Mouse (Mus musculus) fibroblast of lung, adult 2 months (primary cell): ENCODE results near the gene Cd248.
A peak's percentile ranks its signal among the peaks of the same experiment; 100 is the strongest.

Experiments
- DNase-seq: peaks from one replicate; pipeline ENCODE4 v3.0.0-alpha.2; 2011; ENCODE audit warnings: low read depth

Cd248 gene

DNA sequence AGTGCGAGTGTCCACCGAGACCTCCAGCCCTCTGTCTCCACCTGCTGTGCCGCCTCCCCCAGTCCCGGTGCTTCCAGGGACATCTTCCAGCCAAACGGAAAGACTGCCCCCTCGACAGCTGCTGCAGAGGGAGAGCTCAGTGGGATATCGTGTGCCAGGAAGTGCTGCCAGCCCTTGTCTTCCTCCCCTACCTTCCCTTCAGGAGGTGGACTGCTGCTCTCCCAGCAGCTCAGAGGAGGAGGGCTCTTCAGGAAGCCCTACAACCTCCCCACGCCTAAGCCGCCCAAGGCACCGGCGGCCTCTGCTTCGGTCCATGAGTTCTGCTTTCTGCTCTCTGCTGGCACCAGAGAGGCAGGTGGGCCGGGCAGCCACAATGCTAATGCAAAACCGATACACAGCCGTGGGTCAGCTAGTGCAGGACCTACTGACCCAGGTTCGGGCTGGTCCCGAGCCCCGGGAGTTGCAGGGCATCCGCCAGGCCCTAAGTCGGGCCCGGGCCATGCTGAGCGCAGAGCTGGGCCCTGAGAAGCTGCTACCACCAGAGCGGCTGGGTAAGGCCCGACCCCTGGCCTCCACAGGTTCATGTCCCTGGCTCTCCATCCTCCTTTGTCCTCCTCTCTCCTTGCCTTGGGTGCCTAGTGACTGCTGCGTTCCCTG, 15.6 kb upstream of the Cd248 start:
- no peak for DNase-seq

- DNase-seq: no peak
These were observed 15.0 kb upstream of the Cd248 start for GRCm38 (mm10) chr19:5052853-5053252.

- no peak for DNase-seq
These were observed 14.0 kb upstream of the Cd248 start for GRCm38 (mm10) chr19:5053909-5054308.

- DNase-seq: no peak
These were observed 11.6 kb upstream of the Cd248 start for GRCm38 (mm10) chr19:5056251-5056650.

DNA sequence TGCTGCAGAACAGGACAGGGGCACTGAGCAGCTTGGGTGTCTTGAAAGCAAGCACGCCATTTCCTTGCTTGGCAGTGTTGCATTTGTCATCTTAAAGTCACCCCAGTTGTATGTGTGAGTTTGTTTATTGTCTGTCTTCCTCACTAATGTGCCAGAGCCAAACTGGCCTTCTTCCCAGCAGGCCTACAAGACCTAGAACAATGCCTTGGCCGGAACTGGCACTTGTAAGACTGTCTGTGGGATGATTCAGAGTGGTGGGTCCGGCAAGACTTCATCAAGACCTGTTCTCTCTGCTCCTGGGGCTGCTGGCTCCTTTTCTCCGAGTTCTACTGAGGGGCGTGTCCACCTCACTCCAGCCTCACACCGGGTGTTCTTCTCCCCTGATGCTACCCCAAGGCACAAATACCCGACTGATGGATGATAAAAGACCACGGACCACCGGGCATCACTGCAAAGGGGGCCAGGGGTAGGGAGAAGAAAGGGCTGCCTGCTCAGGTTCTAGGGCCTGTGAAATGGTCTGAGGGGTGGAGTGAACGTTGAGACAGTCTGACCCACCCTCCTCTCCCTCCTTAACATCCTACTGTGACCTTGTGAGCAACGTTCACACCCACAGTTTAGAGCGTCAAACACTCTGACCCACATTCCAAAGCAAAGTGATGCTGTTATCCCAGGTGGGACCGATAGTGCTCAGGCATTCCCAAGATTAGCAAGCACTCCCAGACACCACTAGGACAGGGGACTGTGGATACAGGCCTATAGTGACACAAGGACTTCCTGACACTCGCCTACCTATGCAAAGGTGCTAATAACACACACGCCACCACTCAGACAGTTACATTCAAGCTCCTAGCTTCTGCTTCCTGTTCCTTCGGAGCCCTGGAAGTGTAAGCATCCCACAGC, 9.8 kb upstream of the Cd248 start:
- no peak for DNase-seq

GRCm38 (mm10) chr19:5058801-5059771, 8.8 kb upstream of the Cd248 start:
- no peak for DNase-seq

DNA sequence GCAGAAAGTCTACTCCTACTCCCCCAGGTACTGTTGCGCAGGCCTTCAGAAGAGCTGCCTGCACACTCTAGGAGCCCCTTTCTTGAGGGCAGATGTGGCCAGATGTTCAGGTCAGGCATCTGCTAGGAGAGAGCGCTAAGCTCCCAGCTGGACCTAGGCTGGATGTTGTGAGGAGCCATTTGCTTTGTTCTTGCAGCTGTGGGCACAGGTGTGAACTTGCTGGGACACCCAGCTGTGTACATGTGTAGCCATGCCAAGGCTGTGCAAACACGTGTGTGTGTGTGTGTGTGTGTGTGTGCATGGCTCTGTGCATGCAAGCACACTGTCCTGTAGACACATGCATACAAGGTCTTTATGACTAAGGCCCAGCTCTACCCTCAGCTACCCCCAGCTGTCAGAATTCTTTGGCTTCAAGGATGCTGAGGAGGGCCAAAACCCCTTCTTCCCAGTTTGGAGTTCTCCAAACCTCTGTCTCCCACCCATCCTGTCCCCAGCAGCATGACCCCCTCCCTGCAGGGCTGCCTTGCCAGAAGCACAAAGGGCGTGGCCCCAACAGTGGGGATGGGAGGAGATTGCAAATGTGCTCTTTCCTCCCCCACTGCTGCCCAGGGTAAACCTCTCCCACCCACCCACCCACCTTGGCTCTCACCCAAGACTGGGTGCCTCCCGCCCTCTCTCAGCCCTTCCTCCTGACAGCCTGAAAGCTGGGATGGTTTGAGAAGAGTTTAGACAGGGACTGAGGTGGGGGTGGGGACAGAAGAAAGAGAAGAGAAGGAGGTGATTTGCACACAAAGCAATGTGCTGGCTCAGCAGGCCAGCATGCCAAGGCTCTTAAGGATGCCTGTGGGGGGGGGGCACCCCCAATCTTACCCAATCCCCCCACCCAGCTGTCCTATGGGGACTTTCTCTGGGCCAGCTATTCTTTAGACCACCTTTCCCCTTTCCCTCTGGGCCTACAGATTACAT, 7.2 kb upstream of the Cd248 start:
- DNase-seq: no peak

- DNase-seq: no peak
These were observed 5.8 kb upstream of the Cd248 start for GRCm38 (mm10) chr19:5062041-5062440.

DNA sequence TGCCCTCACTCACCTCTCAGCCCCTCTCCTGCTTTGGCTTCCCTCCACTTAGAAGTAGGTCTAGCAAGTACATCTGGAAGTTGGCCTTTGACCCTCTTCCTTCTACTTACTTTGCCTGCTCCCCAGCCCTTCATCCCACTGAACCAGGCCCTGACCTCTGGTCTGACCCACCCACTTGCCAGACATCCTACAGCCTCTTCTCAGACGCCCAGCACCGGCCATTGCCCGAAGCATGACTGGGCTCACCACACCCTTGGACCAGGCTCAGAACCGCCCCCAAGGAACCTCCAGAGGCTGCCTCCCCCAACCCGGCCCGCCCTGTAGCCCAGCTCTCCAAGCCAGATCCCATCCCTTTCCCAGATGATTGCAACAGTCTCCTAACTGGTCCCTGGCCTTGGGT, 5.4 kb upstream of the Cd248 start:
- DNase-seq: no peak

- no peak for DNase-seq
These were observed 2.8 kb upstream of the Cd248 start for GRCm38 (mm10) chr19:5065104-5065503.

GRCm38 (mm10) chr19:5067040-5067799, 658 bp upstream of the Cd248 start:
- no peak for DNase-seq

DNA sequence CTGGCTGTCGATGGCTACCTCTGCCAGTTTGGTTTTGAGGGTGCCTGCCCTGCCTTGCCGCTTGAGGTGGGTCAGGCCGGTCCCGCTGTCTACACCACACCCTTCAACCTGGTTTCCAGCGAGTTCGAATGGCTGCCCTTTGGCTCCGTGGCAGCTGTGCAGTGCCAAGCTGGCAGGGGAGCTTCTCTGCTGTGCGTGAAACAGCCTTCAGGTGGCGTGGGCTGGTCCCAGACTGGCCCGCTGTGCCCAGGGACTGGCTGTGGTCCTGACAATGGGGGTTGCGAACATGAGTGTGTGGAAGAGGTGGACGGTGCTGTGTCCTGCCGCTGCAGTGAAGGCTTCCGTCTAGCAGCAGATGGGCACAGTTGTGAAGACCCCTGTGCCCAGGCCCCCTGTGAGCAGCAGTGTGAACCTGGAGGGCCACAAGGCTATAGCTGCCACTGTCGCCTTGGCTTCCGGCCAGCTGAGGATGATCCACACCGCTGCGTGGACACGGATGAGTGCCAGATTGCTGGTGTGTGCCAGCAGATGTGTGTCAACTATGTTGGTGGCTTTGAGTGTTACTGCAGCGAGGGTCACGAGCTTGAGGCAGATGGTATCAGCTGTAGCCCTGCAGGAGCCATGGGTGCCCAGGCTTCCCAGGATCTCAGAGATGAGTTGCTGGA, 824 bp downstream of the Cd248 start:
- DNase-seq: no peak

DNA sequence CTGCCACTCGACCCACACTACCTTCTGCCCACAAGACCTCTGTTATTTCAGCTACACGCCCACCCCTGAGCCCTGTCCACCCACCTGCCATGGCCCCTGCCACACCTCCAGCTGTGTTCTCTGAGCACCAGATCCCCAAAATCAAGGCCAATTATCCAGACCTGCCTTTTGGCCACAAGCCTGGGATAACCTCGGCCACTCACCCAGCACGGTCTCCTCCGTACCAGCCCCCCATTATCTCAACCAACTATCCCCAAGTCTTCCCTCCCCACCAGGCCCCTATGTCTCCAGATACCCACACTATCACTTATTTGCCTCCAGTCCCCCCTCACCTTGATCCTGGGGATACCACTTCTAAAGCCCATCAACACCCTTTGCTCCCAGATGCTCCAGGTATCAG, 1.6 kb downstream of the Cd248 start:
- DNase-seq: no peak

DNA sequence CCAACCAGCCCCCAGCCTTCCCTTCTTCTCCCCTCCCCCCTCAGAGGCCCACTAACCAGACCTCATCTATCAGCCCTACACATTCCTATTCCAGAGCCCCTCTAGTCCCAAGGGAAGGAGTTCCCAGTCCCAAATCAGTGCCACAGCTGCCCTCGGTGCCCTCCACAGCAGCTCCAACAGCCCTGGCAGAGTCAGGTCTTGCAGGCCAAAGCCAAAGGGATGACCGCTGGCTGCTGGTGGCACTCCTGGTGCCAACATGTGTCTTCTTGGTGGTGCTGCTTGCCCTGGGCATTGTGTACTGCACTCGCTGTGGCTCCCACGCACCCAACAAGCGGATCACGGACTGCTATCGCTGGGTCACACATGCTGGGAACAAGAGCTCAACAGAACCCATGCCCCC, 2.1 kb downstream of the Cd248 start:
- no peak for DNase-seq

DNA sequence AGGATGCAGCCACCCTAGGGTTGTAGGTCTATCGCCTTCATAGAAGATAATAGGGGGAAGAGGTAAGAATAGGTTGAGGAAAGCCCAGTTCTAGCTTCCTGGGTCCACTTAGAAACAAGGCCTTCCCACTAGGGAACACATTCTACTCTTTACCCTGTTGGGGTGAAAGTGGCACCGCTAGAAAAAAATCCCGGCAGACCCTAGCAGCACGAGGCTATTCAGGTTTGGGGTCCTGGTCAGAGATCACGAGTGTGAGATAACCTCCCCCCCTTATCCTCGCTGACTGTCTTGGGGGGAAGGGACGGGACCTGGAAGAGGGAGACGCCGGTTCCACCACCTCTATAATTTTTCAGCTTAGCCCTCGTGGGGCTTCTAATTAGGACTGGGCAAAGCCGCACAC, 3.2 kb downstream of the Cd248 start:
- no peak for DNase-seq

- DNase-seq: peak; percentile 92
These were observed 3.9 kb downstream of the Cd248 start for GRCm38 (mm10) chr19:5071545-5072369.

DNA sequence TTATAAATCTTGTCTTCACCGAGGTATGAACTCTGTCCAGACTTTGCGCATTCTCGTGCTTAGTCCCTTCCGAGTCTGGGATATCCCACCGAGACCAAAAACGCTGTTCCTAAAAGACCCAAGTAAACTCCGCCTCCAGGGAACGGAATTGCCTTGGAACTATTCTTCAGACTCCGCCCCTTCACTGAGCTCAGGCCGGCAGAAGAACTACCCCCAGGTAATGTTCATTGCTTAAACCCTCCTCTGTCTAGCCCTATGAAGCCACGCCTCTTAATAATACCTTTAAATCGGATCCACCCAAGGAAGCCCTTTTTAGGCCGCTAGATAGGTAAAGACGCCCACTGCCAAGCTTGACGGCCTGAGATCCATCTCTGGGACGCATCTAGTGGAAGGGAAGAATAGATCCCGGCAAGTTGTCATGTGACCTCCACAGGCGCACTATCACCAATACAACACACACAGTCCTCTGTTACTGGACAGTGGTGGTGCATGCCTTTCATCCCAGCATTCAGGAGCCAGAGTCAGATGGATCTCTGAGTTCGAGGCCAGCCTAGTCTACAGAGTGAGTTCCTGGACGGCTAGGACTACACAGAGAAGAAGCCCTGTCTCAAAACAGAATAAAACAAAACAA, 4.6 kb downstream of the Cd248 start:
- no peak for DNase-seq

GRCm38 (mm10) chr19:5073028-5073427, 5.2 kb downstream of the Cd248 start:
- DNase-seq: no peak
